Mouse (Mus musculus) ES-CJ7 (cell line): Measurements from ENCODE around the gene Zfp428.

Experiments used
- DNase-seq: peaks from one replicate; pipeline ENCODE4 v3.0.0; 2011; ENCODE audit warnings: low read depth, low spot score

The Zfp428 gene

DNA sequence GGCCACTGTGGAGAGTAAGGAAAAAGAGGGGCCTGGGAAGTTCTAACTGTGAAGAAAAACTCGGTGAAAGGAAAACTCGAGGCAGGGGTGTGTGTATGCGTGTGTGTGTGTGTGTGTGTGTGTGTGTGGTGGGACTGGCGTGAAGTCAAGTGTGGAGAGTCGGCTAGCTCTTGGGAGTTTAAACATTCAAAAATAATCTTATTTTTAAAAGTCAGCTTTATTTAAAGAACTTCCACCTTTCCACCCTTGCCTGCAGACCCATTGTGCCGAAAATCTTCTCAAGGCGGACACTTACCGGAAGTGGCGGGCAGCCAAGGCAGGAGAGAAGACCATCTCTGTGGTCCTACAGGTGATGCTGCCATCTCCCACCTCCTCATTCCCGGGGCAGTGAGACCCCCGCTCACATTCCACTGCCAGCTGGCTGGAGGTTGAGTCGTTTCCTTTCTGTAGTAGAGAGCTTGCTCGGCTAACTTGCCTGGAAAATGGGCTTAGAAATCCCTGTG lies 40.8 kb downstream of the Zfp428 start:
- no peak for DNase-seq

DNA sequence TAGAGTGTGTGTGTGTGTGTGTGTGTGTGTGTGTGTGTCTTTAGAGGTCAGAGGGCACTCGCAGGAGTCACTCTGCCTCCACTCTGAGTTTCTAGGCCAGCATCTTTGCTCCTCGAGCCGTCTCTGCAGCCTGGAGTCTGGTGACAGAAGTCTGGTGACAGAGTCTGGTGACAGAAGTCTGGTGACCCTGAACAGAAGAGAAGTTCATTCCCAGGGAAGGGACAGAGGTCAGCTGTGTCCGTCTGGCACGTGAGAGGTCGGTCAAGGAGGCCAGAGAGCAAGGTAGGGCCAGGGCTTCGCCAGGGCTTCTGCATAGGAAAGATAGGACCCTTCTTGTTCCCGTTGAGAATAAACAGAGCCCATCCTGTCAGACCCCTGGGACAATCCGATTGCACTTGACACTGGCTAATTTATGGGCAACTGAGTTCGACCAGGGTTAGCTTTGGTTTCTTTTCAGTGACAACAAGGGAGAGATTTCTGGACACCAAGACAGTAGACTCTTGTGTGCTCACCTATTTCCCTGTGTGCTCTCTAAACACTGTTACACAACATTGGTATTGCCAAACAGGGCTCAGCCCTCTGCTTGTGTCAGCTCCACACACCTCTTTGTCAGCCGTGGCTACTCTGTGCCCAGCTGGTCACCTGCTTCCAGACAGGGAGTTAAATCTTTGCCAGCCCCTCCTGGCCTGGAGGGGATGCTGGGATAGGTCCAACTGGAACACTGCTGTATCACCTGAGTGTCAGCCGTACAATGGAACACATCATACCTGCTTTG lies 45.4 kb downstream of the Zfp428 start:
- DNase-seq: no peak

DNA sequence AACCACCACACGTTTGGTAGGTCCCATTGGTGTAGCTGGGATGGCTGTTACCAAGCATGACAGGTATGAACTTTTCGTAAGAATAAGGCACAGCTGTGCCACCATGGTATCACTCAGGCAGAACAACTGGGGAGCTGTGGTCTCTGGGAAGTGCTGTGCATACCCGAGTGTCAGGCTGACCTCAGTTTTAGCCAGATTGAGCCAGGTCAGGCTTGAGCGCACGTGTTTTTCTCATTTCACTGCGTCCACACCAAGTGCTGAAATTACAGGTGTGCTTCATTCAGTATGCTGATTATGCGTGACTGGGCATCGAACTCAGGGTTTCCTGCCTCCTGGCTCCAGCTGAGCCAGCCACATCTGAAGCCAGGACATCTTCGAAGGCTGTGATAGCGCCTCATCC lies 49.0 kb downstream of the Zfp428 start:
- no peak for DNase-seq

DNA sequence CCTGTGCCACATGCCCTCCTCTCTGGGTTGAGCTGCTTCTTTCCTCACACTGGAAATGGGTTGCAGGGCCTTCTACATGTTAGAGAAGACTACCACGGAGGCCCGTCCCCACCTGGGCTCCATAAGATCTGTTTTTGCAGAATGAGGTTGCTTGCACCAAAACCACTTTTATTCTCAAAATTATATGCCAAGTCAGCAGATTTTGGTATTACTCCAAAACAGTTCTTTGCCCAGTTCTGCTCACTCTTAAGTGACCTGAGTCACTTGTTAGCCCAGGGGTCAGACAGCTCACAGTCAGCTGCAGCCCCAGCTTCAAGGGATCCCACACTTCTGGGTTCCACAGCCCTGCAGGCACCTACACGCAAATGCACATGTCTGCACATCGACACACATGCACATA lies 54.6 kb downstream of the Zfp428 start:
- no peak for DNase-seq

DNA sequence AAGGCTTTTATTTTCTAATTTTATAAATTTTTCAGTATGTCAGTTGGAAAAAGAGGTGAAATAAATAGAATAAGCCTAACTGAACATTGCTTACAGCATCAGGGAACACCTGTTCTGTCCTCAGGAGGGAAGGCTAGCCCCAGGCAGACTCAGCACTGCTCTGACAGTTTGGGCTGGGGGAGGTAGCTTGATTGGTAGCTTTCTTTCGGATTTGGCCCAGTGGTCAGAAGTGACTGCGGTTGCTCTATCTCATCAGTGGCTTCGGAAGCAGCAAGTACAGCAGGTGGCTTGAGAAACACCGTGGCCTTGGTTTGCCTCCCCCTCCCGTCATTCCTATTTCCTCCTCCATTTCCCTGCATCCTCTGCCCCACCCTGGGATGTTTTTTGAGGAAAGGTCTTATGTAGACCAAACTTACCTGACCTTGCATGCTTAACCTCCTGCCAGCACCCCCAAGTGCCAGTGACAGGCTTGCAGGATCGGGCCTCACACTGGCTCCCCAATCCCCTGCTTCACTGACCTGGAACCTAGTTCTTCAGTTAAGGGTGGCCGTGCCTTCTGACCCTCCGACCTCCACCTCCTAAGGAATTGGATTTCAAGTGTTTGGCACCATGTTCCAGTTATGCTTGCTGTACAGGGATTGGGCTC lies 56.5 kb downstream of the Zfp428 start:
- DNase-seq: no peak

DNA sequence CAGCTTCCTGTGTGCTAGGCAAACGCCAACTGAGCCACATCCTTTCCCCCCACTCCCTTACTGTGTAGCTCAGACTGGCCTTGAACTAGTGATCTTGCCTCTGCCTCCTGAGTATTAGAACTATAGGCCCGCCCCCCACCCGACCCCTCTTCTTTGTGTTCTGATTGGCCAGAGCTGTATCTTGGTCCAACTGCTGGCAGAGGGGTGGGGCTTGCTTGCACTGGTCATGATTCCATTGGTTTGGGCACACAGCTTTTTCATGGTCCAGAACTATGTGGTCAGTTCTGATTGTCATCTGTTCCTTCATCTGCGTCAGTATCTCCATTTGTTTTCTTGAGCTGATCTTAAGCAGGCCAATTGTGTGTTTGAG lies 57.0 kb downstream of the Zfp428 start:
- peak; percentile 34 for DNase-seq

DNA sequence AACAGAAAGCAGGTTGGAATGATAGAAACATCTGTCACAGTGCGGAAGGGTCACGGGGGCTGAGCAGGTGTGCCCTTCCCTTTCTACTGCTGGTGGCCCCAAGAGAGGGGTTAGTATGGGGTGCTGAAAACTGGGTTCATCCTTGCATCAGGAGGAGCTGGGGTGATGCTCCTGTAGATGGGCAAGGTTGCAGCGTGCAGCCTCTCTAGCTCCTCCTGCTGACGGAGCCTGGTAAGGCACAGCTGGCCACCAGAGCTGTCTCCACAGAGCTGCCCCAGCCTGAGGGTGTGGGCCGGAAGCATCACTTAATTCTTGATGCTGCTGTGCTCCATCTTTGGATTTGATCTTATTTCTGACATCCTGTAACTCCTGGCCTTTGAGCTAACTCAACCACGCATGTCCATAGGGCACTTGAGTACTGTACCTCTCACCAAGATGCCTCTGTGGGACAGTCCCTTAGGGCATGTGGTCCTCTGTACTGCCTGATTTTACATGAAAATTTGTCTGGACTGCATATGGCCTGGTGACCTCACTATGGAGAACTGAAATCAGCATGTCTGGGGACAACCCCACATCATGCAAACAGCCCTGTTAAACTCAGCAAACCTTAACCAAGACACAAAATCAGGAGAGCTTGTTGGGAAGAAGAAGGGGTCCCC lies 57.9 kb downstream of the Zfp428 start:
- peak; percentile 65 for DNase-seq
